In genomic region chr4:141148009-141148801, GRCm38 (mm10) we compare ENCODE assay signal across 8 mouse cellular contexts. TPM values are rescaled to one million over a fixed set of nuclear protein-coding genes. Genes with fewer than 3 reads are reported as not detected.
DNase-seq lines count a peak whose midpoint lies in the region; ATAC-seq and TF ChIP-seq lines count a peak whose summit lies in the region.

No protein-coding gene starts in this region.

- peak overlapping the region; percentile 92 for H3K9ac ChIP-seq in embryonic facial prominence, embryonic 15.5 days
- peak overlapping the region; percentile 96 for H3K9ac ChIP-seq in hindbrain, embryonic 12.5 days
- H3K9ac ChIP-seq in liver, adult 2 months (ENCODE audit: low read depth, low read length), result peak overlapping the region; percentile 88
- peak overlapping the region; percentile 95 for H3K9ac ChIP-seq in neural tube, embryonic 12.5 days

- H3K27me3 ChIP-seq in embryonic facial prominence, embryonic 15.5 days, result no peaks in the 10 kb centered on the region
- no peaks in the 10 kb centered on the region for H3K27me3 ChIP-seq in hindbrain, embryonic 12.5 days
- H3K27me3 ChIP-seq in liver, adult 2 months (ENCODE audit: control insufficient read depth, insufficient read depth, low read length), result no peaks in the 10 kb centered on the region
- no peaks in the 10 kb centered on the region for H3K27me3 ChIP-seq in neural tube, embryonic 12.5 days (replicated peaks)

- peak; percentile 34 for DNase-seq in layer of hippocampus, adult 11-12 months (ENCODE audit: low spot score)
- DNase-seq in layer of hippocampus, postnatal 14 days (ENCODE audit: low spot score in 2 of 2), result no peak
- peak; percentile 55 for DNase-seq in Muller cell, postnatal 12 days (ENCODE audit: inconsistent ontology term)
- DNase-seq in liver, adult 2 months (ENCODE audit: extremely low read depth, low read depth, low spot score), result no peak
- DNase-seq in ovary, postnatal 36 days (ENCODE audit: low spot score), result no peak

- H3K4me2 ChIP-seq in embryonic facial prominence, embryonic 15.5 days (replicated peaks), result peak overlapping the region; percentile 76
- peak overlapping the region; percentile 68 for H3K4me2 ChIP-seq in hindbrain, embryonic 12.5 days (replicated peaks)
- peak overlapping the region; percentile 86 for H3K4me2 ChIP-seq in neural tube, embryonic 12.5 days (replicated peaks)

- under 1% methylated on average over 60 of the region's 66 CpGs for WGBS in embryonic facial prominence, embryonic 15.5 days
- WGBS in hindbrain, embryonic 12.5 days, result under 1% methylated on average over 66 of the region's 66 CpGs
- WGBS in liver, adult 2 months, result under 1% methylated on average over 66 of the region's 66 CpGs
- under 1% methylated on average over 66 of the region's 66 CpGs for WGBS in neural tube, embryonic 12.5 days

- no peak for TF ChIP-seq CTCF in liver, adult 2 months (IDR thresholded peaks at IDR 0.05; ENCODE audit: low read depth, low read length)

- TF ChIP-seq POLR2A in liver, adult 2 months (IDR thresholded peaks at IDR 0.05; ENCODE audit: extremely low read depth, insufficient read depth, low read length), result no peak

- peaks cover 35% of the 10 kb centered on the region for H3K4me1 ChIP-seq in embryonic facial prominence, embryonic 15.5 days
- peaks cover 23% of the 10 kb centered on the region for H3K4me1 ChIP-seq in hindbrain, embryonic 12.5 days
- peaks cover 6% of the 10 kb centered on the region for H3K4me1 ChIP-seq in liver, adult 2 months (ENCODE audit: control insufficient read depth, insufficient read depth, low read length)
- peaks cover 18% of the 10 kb centered on the region for H3K4me1 ChIP-seq in neural tube, embryonic 12.5 days

- peaks cover 26% of the 10 kb centered on the region; the same call in 1 of the 2 replicates for H3K79me2 ChIP-seq in liver, adult 2 months (ENCODE audit: control insufficient read depth, insufficient read depth, low read length)

- no peaks in the 10 kb centered on the region for H3K9me3 ChIP-seq in embryonic facial prominence, embryonic 15.5 days (replicated peaks)
- no peaks in the 10 kb centered on the region for H3K9me3 ChIP-seq in hindbrain, embryonic 12.5 days (replicated peaks)
- H3K9me3 ChIP-seq in neural tube, embryonic 12.5 days, result no peaks in the 10 kb centered on the region

- no peaks in the 10 kb centered on the region for H3K36me3 ChIP-seq in embryonic facial prominence, embryonic 15.5 days
- no peaks in the 10 kb centered on the region for H3K36me3 ChIP-seq in hindbrain, embryonic 12.5 days
- H3K36me3 ChIP-seq in liver, adult 2 months (ENCODE audit: control insufficient read depth, insufficient read depth, low read length), result no peaks in the 10 kb centered on the region
- no peaks in the 10 kb centered on the region for H3K36me3 ChIP-seq in neural tube, embryonic 12.5 days

- peak; percentile 82 for ATAC-seq in embryonic facial prominence, embryonic 15.5 days (ENCODE audit: insufficient number of reproducible peaks, low FRiP score, low TSS enrichment, low read depth)
- ATAC-seq in hindbrain, embryonic 12.5 days (ENCODE audit: low FRiP score), result peak; percentile 83
- peak; percentile 84 for ATAC-seq in neural tube, embryonic 12.5 days (ENCODE audit: low FRiP score, low read depth)

- H3K27ac ChIP-seq in embryonic facial prominence, embryonic 15.5 days (replicated peaks), result peak overlapping the region; percentile 95
- peak overlapping the region; percentile 87 for H3K27ac ChIP-seq in hindbrain, embryonic 12.5 days
- H3K27ac ChIP-seq in liver, adult 2 months (replicated peaks; ENCODE audit: insufficient read depth, low read depth, low read length), result peak overlapping the region; percentile 34
- peak overlapping the region; percentile 72; the same call in 1 of the 2 replicates for H3K27ac ChIP-seq in neural tube, embryonic 12.5 days

- peak overlapping the region; percentile 88 for H3K4me3 ChIP-seq in embryonic facial prominence, embryonic 15.5 days (replicated peaks)
- H3K4me3 ChIP-seq in hindbrain, embryonic 12.5 days, result peak overlapping the region; percentile 96
- H3K4me3 ChIP-seq in liver, adult 2 months (ENCODE audit: insufficient read depth, low read depth, low read length), result peak overlapping the region; percentile 93
- peak overlapping the region; percentile 99 for H3K4me3 ChIP-seq in neural tube, embryonic 12.5 days

RNA-seq across cellular contexts. Expression of gene Fbxo42, which starts 0.5 kb away (rescaled TPM):
- 10 to 100 TPM; 22.6 to 24.9 TPM for total RNA-seq in layer of hippocampus, postnatal 14 days (2021)
- 23.7 and 25.8 TPM in 2 replicates for polyA plus RNA-seq in embryonic facial prominence, embryonic 15.5 days (2015; fragmentation: Nextera tagmentation; extraction: Ambion mirVana)
- polyA plus RNA-seq in hindbrain, embryonic 12.5 days (2016; fragmentation: Nextera tagmentation; extraction: Ambion mirVana), result 28.3 and 28.6 TPM in 2 replicates
- total RNA-seq in liver, adult 2 months (2014; rRNA removed), result 2.0 and 2.8 TPM in 2 replicates
- 4.6 and 6.3 TPM in 2 replicates for polyA plus RNA-seq in liver, adult 2 months (2012; rRNA removed)
- 28.4 and 29.3 TPM in 2 replicates for polyA plus RNA-seq in neural tube, embryonic 12.5 days (2016; fragmentation: Nextera tagmentation; extraction: Ambion mirVana)

RNA-seq across cellular contexts. Expression of gene Szrd1, which starts 8.6 kb away (rescaled TPM):
- total RNA-seq in layer of hippocampus, postnatal 14 days (2021), result 10 to 100 TPM; 49.8 to 63.7 TPM
- 43.9 and 45.1 TPM in 2 replicates for polyA plus RNA-seq in embryonic facial prominence, embryonic 15.5 days (2015; fragmentation: Nextera tagmentation; extraction: Ambion mirVana)
- polyA plus RNA-seq in hindbrain, embryonic 12.5 days (2016; fragmentation: Nextera tagmentation; extraction: Ambion mirVana), result 30.7 and 32.4 TPM in 2 replicates
- 26.6 and 39.5 TPM in 2 replicates for total RNA-seq in liver, adult 2 months (2014; rRNA removed)
- 43.6 and 46.8 TPM in 2 replicates for polyA plus RNA-seq in liver, adult 2 months (2012; rRNA removed)
- 32.0 TPM in 2 replicates for polyA plus RNA-seq in neural tube, embryonic 12.5 days (2016; fragmentation: Nextera tagmentation; extraction: Ambion mirVana)

Comparison
In these comparisons a context has a peak if more than half of its experiments do, and no peak if none do; other contexts are left out.
1. DNase-seq: peak in layer of hippocampus, adult 11-12 months (single experiment) and Muller cell, postnatal 12 days (single experiment); none in layer of hippocampus, postnatal 14 days (0 of 2), liver, adult 2 months (single experiment) and ovary, postnatal 36 days (single experiment).
2. H3K27ac ChIP-seq: peak in every context shown above with its lines; median percentile 95 in embryonic facial prominence, embryonic 15.5 days; 87 in hindbrain, embryonic 12.5 days; 72 in neural tube, embryonic 12.5 days; 34 in liver, adult 2 months.
3. Peak in every context shown above with its lines, with median percentiles within 50 percentile points of each other: ATAC-seq, H3K4me2 ChIP-seq, H3K4me3 ChIP-seq and H3K9ac ChIP-seq.